Mouse (Mus musculus): ENCODE results near the gene Trappc2l.

- TF ChIP-seq TAL1 (conservative IDR thresholded peaks at IDR 0.05; ENCODE audit: low read depth, low read length) (no peak), CTCF (IDR thresholded peaks at IDR 0.05; ENCODE audit: low read depth, low read length) (no peak), GATA1 (IDR thresholded peaks at IDR 0.05; ENCODE audit: borderline replicate concordance, low read length) (no peak), POLR2AphosphoS5 (IDR thresholded peaks at IDR 0.05; ENCODE audit: insufficient replicate concordance, low read depth, low read length) (no peak)
Observed at GRCm38 (mm10) chr8:122564363-122565352, 46.8 kb upstream of the Trappc2l start.

All from G1E (cell line).